Mouse (Mus musculus) cerebellum, adult 2 months (tissue): ENCODE measurements around the gene Zic2.

ENCODE experiments used
- CTCF ChIP-seq: fragments of 200-500 bp; IDR thresholded peaks from 2 replicates; pipeline ENCODE4 v1.5.1; 2011; ENCODE audit warnings: low read depth, mild to moderate bottlenecking, control low read depth, low read length, moderate library complexity, borderline replicate concordance; ENCODE audit not compliant: insufficient read depth
- POLR2A ChIP-seq: fragments of 200-500 bp; IDR thresholded peaks from 2 replicates; pipeline ENCODE4 v1.6.1; 2011; ENCODE audit warnings: low read length, control low read depth, borderline replicate concordance; ENCODE audit not compliant: insufficient read depth

DNA sequence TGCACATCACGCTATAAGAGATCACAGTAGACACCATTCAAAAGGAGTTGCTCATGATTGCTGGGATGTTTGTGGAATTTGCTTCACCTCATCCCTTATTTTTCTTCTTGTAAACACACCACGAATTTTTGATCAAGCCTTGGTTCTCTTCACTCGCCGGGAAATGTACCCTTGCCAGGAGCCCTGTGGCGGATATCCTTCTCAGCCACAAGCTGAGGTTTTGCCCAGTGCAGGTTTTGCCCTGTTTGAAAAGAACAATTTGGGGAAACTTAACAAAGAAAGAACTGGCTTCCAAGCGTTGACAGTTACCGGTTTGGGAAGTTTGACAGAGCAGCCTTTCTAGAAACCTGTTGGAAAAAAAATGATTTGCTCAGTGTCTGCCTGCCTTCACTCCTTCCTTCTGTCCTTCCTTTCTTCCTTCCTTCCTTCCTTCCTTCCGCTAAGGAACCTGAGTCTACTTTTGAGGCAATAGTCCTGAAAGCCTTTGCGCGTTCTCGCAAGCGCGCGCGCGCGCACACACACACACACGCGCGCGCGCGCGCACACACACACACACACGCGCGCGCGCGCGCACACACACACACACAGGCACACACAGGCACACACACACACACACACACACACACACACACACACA is 3.7 kb upstream of the Zic2 start:
- TF ChIP-seq CTCF (no peak), POLR2A (no peak)
